Mouse (Mus musculus) kidney, postnatal 0 days (tissue): ENCODE results near the gene Kcnj4. TPM values are rescaled to one million over a fixed set of nuclear protein-coding genes. Genes with fewer than 3 reads are reported as not detected.

Source experiments
- ATAC-seq: fragments of 200-750 bp; cut with Nextera tagmentation; replicated peaks from 2 replicates; pipeline ENCODE4 v1.8.0; 2017; ENCODE audit warnings: low read depth, moderate number of reproducible peaks, moderate TSS enrichment, moderate library complexity; ENCODE audit not compliant: low FRiP score
- DNase-seq: peaks from one replicate; pipeline ENCODE4 v3.0.0-alpha.2; 2016; ENCODE audit warnings: low spot score
- H3K27ac ChIP-seq: fragments of 300-500 bp; sonication (generic); 2 replicates; pipeline ENCODE4 v1.5.1; 2014; ENCODE audit warnings: mild to moderate bottlenecking
- H3K27me3 ChIP-seq: fragments of 300-500 bp; sonication (generic); 2 replicates; pipeline ENCODE4 v1.6.1; 2014; ENCODE audit warnings: low read length, mixed read lengths; ENCODE audit not compliant: insufficient read depth
- H3K36me3 ChIP-seq: fragments of 300-500 bp; sonication (generic); 2 replicates; pipeline ENCODE4 v1.6.1; 2014; ENCODE audit warnings: low read length, mixed read lengths; ENCODE audit not compliant: insufficient read depth
- H3K4me1 ChIP-seq: fragments of 300-500 bp; sonication (generic); replicated peaks from 2 replicates; pipeline ENCODE4 v1.6.1; 2014; ENCODE audit warnings: antibody characterized with exemption, low read length, mixed read lengths; ENCODE audit not compliant: insufficient read depth
- H3K4me2 ChIP-seq: fragments of 300-500 bp; sonication (generic); 2 replicates; pipeline ENCODE4 v1.6.1; 2014; ENCODE audit warnings: mild to moderate bottlenecking, low read length, moderate library complexity, mixed read lengths
- H3K4me3 ChIP-seq: fragments of 300-500 bp; sonication (generic); replicated peaks from 2 replicates; pipeline ENCODE4 v1.5.1; 2014; ENCODE audit warnings: low read depth, low read length
- H3K9ac ChIP-seq: fragments of 300-500 bp; sonication (generic); 2 replicates; pipeline ENCODE4 v1.6.1; 2014; ENCODE audit warnings: low read depth, low read length
- H3K9me3 ChIP-seq: fragments of 300-500 bp; sonication (generic); replicated peaks from 2 replicates; pipeline ENCODE4 v1.6.1; 2016; ENCODE audit warnings: low read length, inconsistent platforms, mixed read lengths
- CTCF ChIP-seq: IDR thresholded peaks from 2 replicates; pipeline ENCODE4 v1.5.1; 2016; ENCODE audit warnings: antibody characterized with exemption, low read depth, mild to moderate bottlenecking, moderate library complexity
- WGBS: fragments of 180-500 bp; shearing (Covaris S2); extraction: QIAGEN DNeasy Blood & Tissue Kit; methylation state at CpG from one replicate; pipeline ENCODE4 v1.1.7; 2014; 5-methylcytosine and 5-hydroxymethylcytosine counted together
- polyA plus RNA-seq: library from polyadenylated mRNA; unstranded; fragments of >200 nt; fragmentation: Nextera tagmentation; extraction: Ambion mirVana; gene quantifications from 2 replicates; pipeline ENCODE4 v1.2.1, GENCODE M21; 2015

Kcnj4 gene
- polyA plus RNA-seq, 1 experiment from 2014 or later = 0.11 TPM

DNA sequence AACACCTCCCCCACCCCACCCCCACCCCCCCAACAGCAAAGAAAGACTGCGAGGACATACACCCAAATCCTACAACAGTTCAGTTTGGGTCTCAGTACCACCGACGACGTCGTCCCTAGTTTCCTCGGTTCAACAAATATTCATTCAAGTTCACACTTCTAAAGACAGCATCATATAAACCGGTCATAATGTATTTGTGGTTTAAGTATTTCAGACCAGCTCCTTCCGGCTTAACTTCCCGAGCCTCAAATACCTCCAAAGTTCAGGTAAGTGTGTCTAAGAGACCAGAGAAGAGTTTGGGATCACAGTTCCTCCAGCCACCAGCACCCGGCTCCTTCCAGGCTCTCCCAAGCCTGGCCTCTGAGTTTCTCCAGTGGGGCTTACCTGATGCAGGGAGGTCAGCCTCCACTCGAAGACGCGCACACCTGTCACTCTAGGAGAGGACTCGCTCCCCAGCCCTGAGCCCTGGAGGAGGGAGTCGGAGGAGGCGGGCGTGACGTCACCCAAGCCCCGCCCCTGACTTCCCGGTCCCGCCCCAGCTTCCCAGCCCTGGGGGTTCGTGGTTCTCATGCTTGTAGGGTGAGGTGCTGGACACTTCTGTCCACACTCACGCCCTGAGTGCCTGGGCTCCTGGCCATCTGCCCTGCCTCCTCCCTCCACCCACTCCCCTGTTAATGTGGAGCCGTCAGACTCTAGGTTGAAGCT, 49.8 kb downstream of the Kcnj4 start, which contains the start of gene Csnk1e:
Gene Csnk1e, minus strand, starts transcription at position 461 of the 705 bp plus-strand sequence.
- Histone ChIP-seq H3K9me3 (no peaks in the 10 kb centered on the region), H3K9ac (peak within 1 kb of the TSS; percentile 49; the same call in 1 of the 2 replicates), H3K4me3 (peak within 1 kb of the TSS; percentile 23), H3K36me3 (no peaks in the 10 kb centered on the region), H3K27me3 (no peaks in the 10 kb centered on the region), H3K27ac (no peak within 1 kb of the TSS), H3K4me1 (peaks cover 11% of the 10 kb centered on the region; the same call in 1 of the 2 replicates), H3K4me2 (peak within 1 kb of the TSS; percentile 65)
- peak; percentile 75 for DNase-seq
- no peak for TF ChIP-seq CTCF
- ATAC-seq = peak; percentile 78
- WGBS = 2% methylated on average over 24 of the region's 24 CpGs

DNA sequence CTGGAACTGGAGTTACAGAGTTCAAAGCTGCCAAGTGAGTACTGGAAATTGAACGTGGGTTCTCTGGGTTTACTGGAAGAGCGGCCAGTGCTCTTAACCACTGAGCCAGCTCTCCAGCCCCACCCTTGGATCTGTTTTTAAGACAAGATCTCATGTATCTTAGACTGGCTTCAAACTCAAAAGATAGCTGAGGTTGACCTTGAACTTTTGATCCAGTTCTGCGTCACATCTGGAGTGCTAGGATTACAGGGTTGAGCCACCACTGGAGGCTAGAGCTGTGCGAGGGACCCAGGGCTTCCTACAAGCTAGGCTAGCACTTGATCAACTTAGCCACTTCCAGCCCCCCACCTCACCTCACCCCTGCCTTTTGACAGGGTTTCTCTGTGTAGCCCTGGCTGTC, 51.2 kb downstream of the Kcnj4 start:
- no peak for ATAC-seq
- WGBS = 88% methylated on average over 4 of the region's 4 CpGs
- DNase-seq = no peak

DNA sequence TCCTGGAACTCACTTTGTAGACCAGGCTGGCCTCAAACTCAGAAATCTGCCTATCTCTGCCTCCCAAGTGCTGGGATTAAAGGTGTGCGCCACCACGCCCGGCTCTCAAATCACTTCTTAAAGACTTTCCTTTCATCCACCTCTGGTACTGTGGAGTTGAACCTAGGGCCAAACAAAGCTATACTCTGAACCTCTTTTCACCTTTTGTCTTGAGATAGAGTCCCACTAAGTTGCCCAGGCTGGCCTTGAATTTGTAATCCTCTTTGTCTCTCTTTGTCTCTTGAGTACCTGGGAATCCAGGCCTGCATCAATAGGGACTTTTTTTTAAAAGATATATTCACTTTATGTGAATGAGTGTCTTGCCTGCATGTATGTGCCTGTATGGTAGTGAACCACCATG, 57.0 kb downstream of the Kcnj4 start:
- H3K9ac ChIP-seq = no peak overlapping the region
- H3K4me3 ChIP-seq = no peak overlapping the region
- TF ChIP-seq CTCF = no peak
- ATAC-seq (no peak), DNase-seq (no peak)
- H3K27me3 ChIP-seq = no peaks in the 10 kb centered on the region
- H3K4me2 ChIP-seq = no peak overlapping the region
- no peak overlapping the region for H3K27ac ChIP-seq
- no peaks in the 10 kb centered on the region for H3K9me3 ChIP-seq
- no peaks in the 10 kb centered on the region for H3K36me3 ChIP-seq
- H3K4me1 ChIP-seq = no peaks in the 10 kb centered on the region
- 92% methylated on average over 3 of the region's 3 CpGs for WGBS

More for the DNA sequence above, 51.2 kb downstream of the Kcnj4 start:
- H3K4me3 ChIP-seq = no peak overlapping the region
- no peak overlapping the region for H3K9ac ChIP-seq
- H3K27me3 ChIP-seq = no peaks in the 10 kb centered on the region
- peaks cover 11% of the 10 kb centered on the region; the same call in 1 of the 2 replicates for H3K4me1 ChIP-seq
- H3K4me2 ChIP-seq = no peak overlapping the region
- no peaks in the 10 kb centered on the region for H3K9me3 ChIP-seq
- no peak for TF ChIP-seq CTCF
- H3K36me3 ChIP-seq = no peaks in the 10 kb centered on the region
- no peak overlapping the region for H3K27ac ChIP-seq

DNA sequence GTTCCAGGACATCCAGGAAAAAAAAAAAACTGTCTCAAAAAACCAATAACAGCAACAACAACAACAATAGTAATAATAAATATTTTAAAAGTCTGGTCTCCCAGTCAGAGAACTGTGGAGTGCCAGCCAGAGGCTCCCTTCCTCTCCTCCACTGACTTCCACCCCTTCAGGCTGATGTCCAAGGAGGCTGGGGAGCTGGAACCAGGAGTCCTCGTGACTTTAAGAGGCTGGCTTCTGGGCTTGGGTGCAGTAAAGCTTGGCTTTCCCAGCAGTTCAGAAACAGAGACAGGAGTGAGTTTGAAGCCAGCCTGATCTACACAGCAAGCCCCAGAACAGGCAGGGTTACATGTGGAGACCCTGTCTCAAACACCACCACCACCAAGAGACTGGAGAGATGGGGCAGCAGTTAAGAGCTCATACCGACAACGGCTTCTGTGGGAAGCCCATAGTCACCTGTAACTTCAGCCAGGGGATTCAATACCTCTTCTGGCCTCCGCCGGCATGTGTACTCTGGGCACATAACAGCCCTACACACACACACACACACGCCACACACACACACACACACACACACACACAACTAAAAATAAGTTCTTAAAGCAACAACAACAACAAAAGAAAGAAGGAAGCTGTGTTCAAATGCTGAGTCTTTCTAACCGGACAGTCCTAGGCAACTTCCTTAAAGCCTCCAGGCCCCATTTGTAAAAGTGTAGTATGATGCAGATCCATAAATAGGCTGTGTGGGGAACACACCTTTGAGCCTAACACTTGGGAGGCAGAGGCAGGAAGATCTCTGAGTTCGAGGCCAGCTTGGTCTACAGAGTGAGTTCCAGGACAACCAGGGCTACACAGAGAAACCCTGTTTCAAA, 59.0 kb downstream of the Kcnj4 start:
- H3K36me3 ChIP-seq = no peaks in the 10 kb centered on the region
- no peak overlapping the region for H3K9ac ChIP-seq
- no peaks in the 10 kb centered on the region for H3K27me3 ChIP-seq
- WGBS = 76% methylated on average over 8 of the region's 8 CpGs
- DNase-seq (no peak), ATAC-seq (no peak)
- no peak overlapping the region for H3K27ac ChIP-seq
- no peak overlapping the region for H3K4me3 ChIP-seq
- no peaks in the 10 kb centered on the region for H3K9me3 ChIP-seq
- no peak overlapping the region for H3K4me2 ChIP-seq
- TF ChIP-seq CTCF = no peak
- H3K4me1 ChIP-seq = peaks cover 2% of the 10 kb centered on the region

DNA sequence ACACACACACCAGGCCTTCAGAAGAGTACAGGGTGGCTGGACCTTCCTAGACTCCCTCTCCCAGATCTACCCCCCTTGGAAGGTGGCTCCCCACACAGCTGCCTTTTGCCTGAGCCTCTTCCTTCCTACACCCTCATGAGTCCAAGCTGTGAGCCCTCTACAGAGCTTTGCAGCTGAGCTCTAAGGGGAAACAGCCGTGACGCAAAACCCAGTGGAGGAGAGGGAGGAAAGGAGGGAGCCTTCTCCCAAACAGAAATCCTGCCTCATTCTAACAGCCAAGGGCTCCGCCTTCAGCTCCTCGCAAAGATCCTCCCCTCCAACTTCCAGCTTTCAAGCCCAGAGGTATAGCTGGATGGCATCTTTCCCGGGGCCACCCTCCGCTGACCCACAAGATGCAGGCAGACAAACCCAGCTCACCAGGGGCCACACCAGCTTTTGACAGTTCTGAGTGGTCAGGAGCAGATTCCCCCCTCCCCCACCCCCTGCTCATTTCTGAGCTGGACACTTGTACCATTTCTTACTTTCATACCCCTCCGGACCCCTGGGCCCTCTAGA, 61.1 kb downstream of the Kcnj4 start:
- 57% methylated on average over 7 of the region's 7 CpGs for WGBS
- no peak for TF ChIP-seq CTCF

DNA sequence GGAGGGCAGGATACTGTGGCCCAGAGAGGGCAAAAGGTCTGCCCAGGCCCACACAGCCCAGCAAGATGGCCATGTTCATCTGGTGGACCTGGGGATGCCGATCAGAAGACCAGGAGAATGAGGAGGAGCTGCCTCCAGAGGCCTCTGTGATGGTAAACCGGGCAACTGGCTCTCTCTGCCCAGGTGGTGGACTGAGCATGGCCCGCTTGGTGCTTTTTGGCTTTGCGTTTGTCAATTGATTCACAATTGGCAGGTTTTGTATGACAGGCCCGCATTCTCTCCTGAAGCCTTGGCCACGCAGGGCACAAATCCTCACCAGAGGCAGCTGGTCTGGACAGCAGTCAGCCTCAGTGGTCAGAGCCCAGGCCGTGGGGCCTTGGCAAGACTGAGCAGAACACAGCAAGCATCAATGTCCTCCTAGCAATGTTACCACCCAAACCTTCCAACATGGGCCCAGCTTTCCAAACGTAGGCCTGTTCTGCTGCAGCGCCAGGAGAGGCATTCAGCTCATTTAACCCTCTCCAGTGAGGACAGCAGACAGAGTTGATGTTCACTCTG, 62.0 kb downstream of the Kcnj4 start:
- no peak overlapping the region for H3K4me3 ChIP-seq
- H3K36me3 ChIP-seq = no peaks in the 10 kb centered on the region
- H3K9me3 ChIP-seq = no peaks in the 10 kb centered on the region
- H3K27ac ChIP-seq = no peak overlapping the region
- no peak for TF ChIP-seq CTCF
- peaks cover 31% of the 10 kb centered on the region for H3K4me1 ChIP-seq
- WGBS = 85% methylated on average over 9 of the region's 9 CpGs
- no peak overlapping the region for H3K4me2 ChIP-seq
- no peak overlapping the region for H3K9ac ChIP-seq
- no peaks in the 10 kb centered on the region for H3K27me3 ChIP-seq
- ATAC-seq (no peak), DNase-seq (no peak)

More for the DNA sequence above, 61.1 kb downstream of the Kcnj4 start:
- no peak overlapping the region for H3K9ac ChIP-seq
- H3K27me3 ChIP-seq = no peaks in the 10 kb centered on the region
- no peaks in the 10 kb centered on the region for H3K9me3 ChIP-seq
- ATAC-seq = no peak
- peak; percentile 9 for DNase-seq
- H3K27ac ChIP-seq = no peak overlapping the region
- H3K36me3 ChIP-seq = no peaks in the 10 kb centered on the region
- no peak overlapping the region for H3K4me3 ChIP-seq
- H3K4me1 ChIP-seq = peaks cover 23% of the 10 kb centered on the region
- no peak overlapping the region for H3K4me2 ChIP-seq
